Mouse (Mus musculus) stomach, postnatal 0 days (tissue): ENCODE measurements around the gene Inpp5k.

Experiments used
- CTCF ChIP-seq: IDR thresholded peaks from 2 replicates; pipeline ENCODE4 v1.5.1; 2016; ENCODE audit warnings: antibody characterized with exemption, low read depth, mild to moderate bottlenecking, moderate library complexity
- EP300 ChIP-seq: optimal IDR thresholded peaks from 2 replicates; pipeline ENCODE3; 2016; ENCODE audit warnings: antibody characterized with exemption

GRCm38 (mm10) chr11:75677881-75678746 lies 47.3 kb downstream of the Inpp5k start:
- TF ChIP-seq CTCF (no peak), EP300 (no peak)
